Mouse (Mus musculus): ENCODE results near the gene Arl5c.

Gene Arl5c

GRCm38 (mm10) chr11:97995564-97996288 lies at the start of gene Arl5c:
TSS of gene Arl5c (minus strand) at chr11:97996181.
- peak; percentile 58 for DNase-seq (ENCODE audit: low read depth)

GRCm38 (mm10) chr11:98045596-98045995 lies 49.6 kb upstream of the Arl5c start:
- DNase-seq (ENCODE audit: low read depth) = no peak

- DNase-seq (ENCODE audit: low read depth) = no peak
Observed at GRCm38 (mm10) chr11:98044074-98044473, 48.1 kb upstream of the Arl5c start.

GRCm38 (mm10) chr11:98042741-98043140 lies 46.8 kb upstream of the Arl5c start:
- DNase-seq (ENCODE audit: low read depth) = no peak

- no peak for DNase-seq (ENCODE audit: low read depth)
Observed at GRCm38 (mm10) chr11:98040975-98041374, 45.0 kb upstream of the Arl5c start.

GRCm38 (mm10) chr11:98037871-98038270 lies 41.9 kb upstream of the Arl5c start:
- no peak for DNase-seq (ENCODE audit: low read depth)

GRCm38 (mm10) chr11:98035977-98036377 lies 40.0 kb upstream of the Arl5c start:
- no peak for DNase-seq (ENCODE audit: low read depth)

GRCm38 (mm10) chr11:98034840-98035239 lies 38.9 kb upstream of the Arl5c start:
- DNase-seq (ENCODE audit: low read depth) = no peak

- DNase-seq (ENCODE audit: low read depth) = no peak
Observed at GRCm38 (mm10) chr11:98034061-98034460, 38.1 kb upstream of the Arl5c start.

- DNase-seq (ENCODE audit: low read depth) = peak; percentile 86
Observed at GRCm38 (mm10) chr11:98031443-98031770, 35.4 kb upstream of the Arl5c start.

GRCm38 (mm10) chr11:98030701-98031442 lies 34.9 kb upstream of the Arl5c start:
- no peak for DNase-seq (ENCODE audit: low read depth)

GRCm38 (mm10) chr11:98027785-98028184 lies 31.8 kb upstream of the Arl5c start:
- no peak for DNase-seq (ENCODE audit: low read depth)

GRCm38 (mm10) chr11:98027297-98027688 lies 31.3 kb upstream of the Arl5c start:
- DNase-seq (ENCODE audit: low read depth) = no peak

- peak; percentile 81 for DNase-seq (ENCODE audit: low read depth)
Observed at GRCm38 (mm10) chr11:98026570-98027296, 30.8 kb upstream of the Arl5c start, which contains the start of gene Rpl19. TSS of gene Rpl19 (plus strand) at chr11:98026710.

- DNase-seq (ENCODE audit: low read depth) = no peak
Observed at GRCm38 (mm10) chr11:98026248-98026569, 30.2 kb upstream of the Arl5c start.

GRCm38 (mm10) chr11:98024516-98024915 lies 28.5 kb upstream of the Arl5c start:
- DNase-seq (ENCODE audit: low read depth) = no peak

- DNase-seq (ENCODE audit: low read depth) = no peak
Observed at GRCm38 (mm10) chr11:98022555-98023371, 26.8 kb upstream of the Arl5c start, which contains the start of gene Cacnb1. TSS of gene Cacnb1 (minus strand) at chr11:98023034.

- DNase-seq (ENCODE audit: low read depth) = no peak
Observed at GRCm38 (mm10) chr11:98022253-98022554, 26.2 kb upstream of the Arl5c start.

GRCm38 (mm10) chr11:98021565-98022252 lies 25.7 kb upstream of the Arl5c start:
- DNase-seq (ENCODE audit: low read depth) = no peak

GRCm38 (mm10) chr11:98021118-98021517 lies 25.1 kb upstream of the Arl5c start:
- no peak for DNase-seq (ENCODE audit: low read depth)

GRCm38 (mm10) chr11:98020710-98021109 lies 24.7 kb upstream of the Arl5c start:
- no peak for DNase-seq (ENCODE audit: low read depth)
